Mouse (Mus musculus) embryonic fibroblast, embryonic 13.5 days (primary cell): Measurements from ENCODE around the gene Aff3.

Experiments used
- CTCF ChIP-seq: IDR thresholded peaks from 2 replicates; pipeline ENCODE4 v1.5.1; 2011; ENCODE audit warnings: mild to moderate bottlenecking, control low read depth, low read length, moderate library complexity, borderline replicate concordance; ENCODE audit not compliant: insufficient read depth
- POLR2A ChIP-seq: IDR thresholded peaks from 2 replicates; pipeline ENCODE4 v1.6.1; 2011; ENCODE audit warnings: low read depth, mild to moderate bottlenecking, control low read depth, low read length, moderate library complexity

DNA sequence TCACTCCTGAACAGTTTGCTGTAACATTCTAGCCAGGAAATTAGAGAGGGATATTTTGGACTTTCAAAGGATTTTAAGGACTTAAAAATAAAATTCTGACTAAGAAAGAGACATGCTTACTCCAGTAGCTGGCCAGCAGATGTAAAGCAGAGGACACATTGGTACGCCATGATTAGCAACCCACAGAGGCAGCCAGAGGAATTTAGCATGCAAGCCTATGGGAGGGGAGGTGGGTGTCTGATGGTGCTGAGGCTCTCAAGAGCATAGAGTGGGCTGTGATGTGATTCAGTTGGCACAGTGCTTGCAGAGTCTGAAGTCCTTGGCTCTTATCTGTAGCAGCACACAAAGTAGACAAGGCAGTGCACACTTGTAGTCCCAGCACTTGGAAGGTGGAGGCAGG is 376.0 kb downstream of the Aff3 start:
- no peak for TF ChIP-seq POLR2A
- no peak for TF ChIP-seq CTCF
